Mouse (Mus musculus) ES-E14 (cell line): ENCODE data around the gene Btbd11.

ENCODE experiments used
- CHD2 ChIP-seq: IDR thresholded peaks from 2 replicates; pipeline ENCODE4 v1.6.1; 2014; ENCODE audit warnings: mild to moderate bottlenecking, low read depth, low read length, inconsistent platforms
- HCFC1 ChIP-seq: IDR thresholded peaks from 2 replicates; pipeline ENCODE4 v1.6.1; 2012; ENCODE audit warnings: low read length, inconsistent platforms, borderline replicate concordance; ENCODE audit not compliant: insufficient read depth
- MAFK ChIP-seq: IDR thresholded peaks from 2 replicates; pipeline ENCODE4 v1.6.1; 2014; ENCODE audit warnings: mild to moderate bottlenecking, low read depth, low read length, inconsistent platforms; ENCODE audit not compliant: insufficient read depth
- ZC3H11A ChIP-seq: IDR thresholded peaks from 2 replicates; pipeline ENCODE4 v1.6.1; 2012; ENCODE audit warnings: low read depth, mild to moderate bottlenecking, inconsistent platforms, low read length, borderline replicate concordance
- ZNF384 ChIP-seq: IDR thresholded peaks from 2 replicates; pipeline ENCODE4 v1.6.1; 2012; ENCODE audit warnings: low read depth, low read length, inconsistent platforms

DNA sequence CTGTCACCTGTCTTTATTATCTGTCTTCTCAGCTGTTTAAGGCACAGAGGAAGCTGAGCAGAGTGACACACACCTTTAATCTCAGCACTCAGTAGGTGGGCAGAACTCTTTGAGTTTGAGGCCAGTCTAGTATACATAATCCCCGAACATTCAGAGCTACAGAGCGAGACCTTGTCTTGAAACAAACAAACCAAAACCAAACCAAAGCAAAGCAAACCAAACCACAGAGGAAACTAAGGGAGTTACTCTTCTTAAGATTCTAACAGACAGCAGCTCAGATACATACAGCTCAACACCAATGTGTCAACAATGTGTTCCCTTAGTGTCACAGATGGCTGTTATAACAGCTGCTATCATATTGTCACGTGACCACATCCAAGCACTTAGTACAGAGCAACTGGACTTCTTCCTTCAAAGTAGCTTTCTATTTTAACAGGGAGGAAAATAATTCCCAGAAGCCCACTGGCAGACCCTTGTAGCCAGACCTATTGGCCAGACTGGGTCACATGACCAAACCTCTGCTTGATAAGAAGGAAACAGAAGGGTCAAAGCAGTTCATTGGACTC, 27.0 kb upstream of the Btbd11 start:
- TF ChIP-seq HCFC1 = no peak
- TF ChIP-seq CHD2 = no peak
- no peak for TF ChIP-seq MAFK
- no peak for TF ChIP-seq ZC3H11A
- TF ChIP-seq ZNF384 = no peak
